Mouse (Mus musculus) neural tube, embryonic 14.5 days (tissue): ENCODE data around the gene Dock3. TPM values are rescaled to one million over a fixed set of nuclear protein-coding genes. Genes with fewer than 3 reads are reported as not detected.
"Not testable (repeated sequence)": the region's sequence is repeated elsewhere in the genome, so short reads cannot be mapped to it uniquely, and the experiment has no call there.

Source experiments
- ATAC-seq: fragments of 200-750 bp; cut with Nextera tagmentation; 2 replicates; pipeline ENCODE4 v1.8.0; 2017; ENCODE audit warnings: low read depth, mild to moderate bottlenecking, moderate TSS enrichment, moderate library complexity
- H3K27ac ChIP-seq: fragments of 300-500 bp; sonication (generic); 2 replicates; pipeline ENCODE4 v1.5.1; 2014; ENCODE audit warnings: low read depth, mild to moderate bottlenecking, control low read depth, low read length, moderate library complexity, mixed read lengths
- H3K27me3 ChIP-seq: fragments of 300-500 bp; sonication (generic); 2 replicates; pipeline ENCODE4 v1.6.1; 2014; ENCODE audit warnings: low read length; ENCODE audit not compliant: control insufficient read depth, insufficient read depth
- H3K36me3 ChIP-seq: fragments of 300-500 bp; sonication (generic); 2 replicates; pipeline ENCODE4 v1.6.1; 2014; ENCODE audit warnings: low read length, mixed read lengths; ENCODE audit not compliant: control insufficient read depth, insufficient read depth
- H3K4me1 ChIP-seq: fragments of 300-500 bp; sonication (generic); 2 replicates; pipeline ENCODE4 v1.6.1; 2014; ENCODE audit warnings: low read length; ENCODE audit not compliant: control insufficient read depth, insufficient read depth
- H3K4me2 ChIP-seq: fragments of 300-500 bp; sonication (generic); 2 replicates; pipeline ENCODE4 v1.6.1; 2014; ENCODE audit warnings: mild to moderate bottlenecking, low read depth, low read length, control low read depth
- H3K4me3 ChIP-seq: fragments of 300-500 bp; sonication (generic); 2 replicates; pipeline ENCODE4 v1.5.1; 2014; ENCODE audit warnings: low read depth, low read length, control low read depth, mixed read lengths
- H3K9ac ChIP-seq: fragments of 300-500 bp; sonication (generic); replicated peaks from 2 replicates; pipeline ENCODE4 v1.6.1; 2014; ENCODE audit warnings: low read depth, mild to moderate bottlenecking, control low read depth, low read length, mixed read lengths
- H3K9me3 ChIP-seq: fragments of 300-500 bp; sonication (generic); 2 replicates; pipeline ENCODE4 v1.6.1; 2016; ENCODE audit warnings: low read length; ENCODE audit not compliant: control insufficient read depth
- WGBS: fragments of 180-500 bp; shearing (Covaris S2); extraction: QIAGEN DNeasy Blood & Tissue Kit; methylation state at CpG from one replicate; pipeline ENCODE4 v1.1.7; 2014; 5-methylcytosine and 5-hydroxymethylcytosine counted together
- polyA plus RNA-seq: library from polyadenylated mRNA; unstranded; fragments of >200 nt; fragmentation: Nextera tagmentation; extraction: Ambion mirVana; gene quantifications from 2 replicates; pipeline ENCODE4 v1.2.1, GENCODE M21; 2014

The Dock3 gene
- polyA plus RNA-seq, 1 experiment from 2014 or later: 35.4 TPM

DNA sequence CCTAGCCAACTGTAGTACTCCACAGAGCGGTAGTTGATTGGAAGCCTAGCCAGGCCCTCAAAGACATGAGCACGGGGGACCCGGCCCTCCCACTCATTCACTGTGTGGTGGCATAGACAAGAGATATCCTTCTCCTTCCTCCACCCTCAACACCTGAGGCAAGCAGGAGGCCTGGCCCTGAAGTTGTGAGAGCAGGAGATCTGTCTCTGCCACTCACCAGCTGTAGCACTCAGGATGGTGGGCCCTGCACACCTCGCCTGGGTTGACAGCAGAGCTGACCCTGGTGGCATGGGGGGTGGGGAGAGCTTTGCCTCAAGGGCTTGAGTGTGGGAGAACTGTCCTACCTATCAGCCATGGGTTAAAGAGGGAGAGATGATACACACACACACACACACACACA, 65.9 kb downstream of the Dock3 start:
- 92% methylated on average over 4 of the region's 4 CpGs for WGBS
- Histone ChIP-seq H3K9ac (no peak overlapping the region), H3K27me3 (no peaks in the 10 kb centered on the region), H3K4me1 (no peaks in the 10 kb centered on the region), H3K4me3 (no peak overlapping the region), H3K4me2 (no peak overlapping the region), H3K36me3 (no peaks in the 10 kb centered on the region), H3K27ac (no peak overlapping the region), H3K9me3 (no peaks in the 10 kb centered on the region)
- ATAC-seq: no peak

GRCm38 (mm10) chr9:107164825-107165224, 66.9 kb downstream of the Dock3 start:
- H3K4me2 ChIP-seq: no peak overlapping the region
- no peak for ATAC-seq
- 15% methylated on average over 3 of the region's 3 CpGs for WGBS
- no peak overlapping the region for H3K27ac ChIP-seq
- H3K9me3 ChIP-seq: no peaks in the 10 kb centered on the region
- no peaks in the 10 kb centered on the region for H3K27me3 ChIP-seq
- H3K36me3 ChIP-seq: no peaks in the 10 kb centered on the region
- H3K9ac ChIP-seq: no peak overlapping the region
- H3K4me1 ChIP-seq: no peaks in the 10 kb centered on the region
- no peak overlapping the region for H3K4me3 ChIP-seq

DNA sequence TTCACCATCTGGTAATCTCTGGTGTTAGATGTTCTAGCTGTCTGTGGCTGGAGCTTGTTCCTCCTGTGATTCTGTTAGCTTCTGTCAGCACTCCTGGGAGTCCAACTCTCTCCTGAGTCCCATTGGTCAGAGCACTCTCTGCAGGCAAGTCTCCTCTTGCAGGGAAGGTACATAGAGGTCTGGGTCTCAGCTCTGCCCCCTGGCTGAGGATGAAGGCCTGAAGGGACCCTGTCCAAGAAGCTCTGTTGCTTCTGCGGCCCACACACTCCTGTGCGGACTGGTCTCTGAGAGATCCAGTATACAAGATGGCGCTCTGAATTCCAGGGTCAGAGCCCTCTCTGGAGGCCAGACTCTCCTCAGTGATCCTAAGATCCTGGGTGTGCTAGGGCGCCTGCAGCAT, 75.3 kb downstream of the Dock3 start:
- not testable (repeated sequence) for H3K9ac ChIP-seq, H3K4me2 ChIP-seq, H3K27me3 ChIP-seq, H3K9me3 ChIP-seq, H3K36me3 ChIP-seq, ATAC-seq, H3K4me1 ChIP-seq, H3K4me3 ChIP-seq, H3K27ac ChIP-seq
- 85% methylated on average over 4 of the region's 4 CpGs for WGBS

- no peak for ATAC-seq
- Histone ChIP-seq H3K27me3 (no peaks in the 10 kb centered on the region), H3K9ac (no peak overlapping the region), H3K9me3 (no peaks in the 10 kb centered on the region), H3K27ac (no peak overlapping the region), H3K4me2 (no peak overlapping the region), H3K36me3 (no peaks in the 10 kb centered on the region), H3K4me1 (no peaks in the 10 kb centered on the region), H3K4me3 (no peak overlapping the region)
- WGBS: 74% methylated on average over 3 of the region's 3 CpGs
Measured at GRCm38 (mm10) chr9:107112791-107113190, 118.9 kb downstream of the Dock3 start.

DNA sequence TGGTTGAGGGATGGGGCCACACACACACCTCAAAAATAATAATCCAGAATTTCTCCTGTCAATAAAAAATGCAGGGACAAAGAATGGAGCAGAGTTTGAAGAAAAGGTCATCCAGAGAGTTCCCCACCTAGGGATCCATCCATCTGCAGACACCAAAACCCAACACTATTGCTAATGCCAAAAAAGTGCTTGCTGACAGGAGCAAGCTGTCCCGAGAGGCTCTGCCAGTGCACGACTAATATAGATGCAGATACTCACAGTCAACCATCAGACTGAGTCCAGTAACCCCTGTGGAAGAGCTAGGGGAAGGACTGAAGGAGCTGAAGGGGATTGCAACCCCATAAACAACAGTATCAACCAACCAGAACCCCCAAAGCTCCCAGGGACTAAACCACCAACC, 119.7 kb downstream of the Dock3 start:
- WGBS: 82% methylated on average over 2 of the region's 2 CpGs
- H3K9me3 ChIP-seq: no peaks in the 10 kb centered on the region
- ATAC-seq: no peak
- no peaks in the 10 kb centered on the region for H3K27me3 ChIP-seq
- no peaks in the 10 kb centered on the region for H3K36me3 ChIP-seq
- H3K27ac ChIP-seq: no peak overlapping the region
- H3K4me2 ChIP-seq: no peak overlapping the region
- H3K9ac ChIP-seq: no peak overlapping the region
- no peak overlapping the region for H3K4me3 ChIP-seq
- H3K4me1 ChIP-seq: no peaks in the 10 kb centered on the region

DNA sequence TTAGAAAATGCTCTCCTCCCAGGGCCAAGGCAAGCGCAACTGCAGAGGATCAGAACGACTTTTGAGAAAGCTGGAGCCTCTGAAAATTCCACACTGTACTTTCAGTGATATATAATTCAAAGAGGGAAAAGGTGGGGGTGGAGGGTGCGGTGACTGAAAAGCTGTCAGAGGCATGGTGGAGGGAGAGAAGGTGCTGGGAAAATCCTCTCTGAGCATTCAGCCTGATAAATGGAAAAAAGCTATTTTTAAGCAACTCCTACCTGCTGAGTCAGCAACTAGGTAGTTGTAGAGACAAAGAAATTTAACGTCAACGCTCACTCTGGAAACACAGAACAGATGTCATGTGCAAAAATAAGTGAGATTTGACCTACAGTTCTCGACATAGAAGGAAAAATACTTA, 132.2 kb downstream of the Dock3 start:
- Histone ChIP-seq H3K4me2 (no peak overlapping the region), H3K4me1 (no peaks in the 10 kb centered on the region), H3K27me3 (no peaks in the 10 kb centered on the region), H3K9ac (no peak overlapping the region), H3K36me3 (no peaks in the 10 kb centered on the region), H3K4me3 (no peak overlapping the region), H3K9me3 (no peaks in the 10 kb centered on the region), H3K27ac (no peak overlapping the region)
- ATAC-seq: no peak
- WGBS: 86% methylated on average over 6 of the region's 6 CpGs

DNA sequence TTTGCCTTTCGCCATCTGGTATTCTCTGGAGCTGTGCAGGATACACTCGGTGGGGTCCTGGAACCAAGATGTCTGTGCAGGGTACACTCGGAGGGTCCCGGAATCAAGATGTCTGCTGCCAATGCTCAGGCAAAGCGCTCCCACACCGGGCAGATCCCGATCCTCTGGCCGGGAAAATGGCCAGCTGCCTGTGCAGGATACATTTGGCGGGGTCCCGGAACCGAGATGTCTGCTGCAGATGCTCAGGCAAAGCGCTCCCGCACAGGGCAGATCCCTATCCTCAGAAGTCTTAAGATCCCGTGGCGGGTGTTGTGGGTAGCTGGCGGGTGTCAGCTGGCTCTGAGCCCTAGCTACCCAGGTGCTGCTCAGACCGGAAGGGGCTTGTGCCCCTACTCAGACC, 142.3 kb downstream of the Dock3 start:
- not testable (repeated sequence) for H3K4me3 ChIP-seq, H3K4me1 ChIP-seq, H3K4me2 ChIP-seq, H3K9me3 ChIP-seq, H3K27me3 ChIP-seq, ATAC-seq, H3K27ac ChIP-seq, H3K36me3 ChIP-seq, H3K9ac ChIP-seq
- WGBS: 76% methylated on average over 17 of the region's 17 CpGs

DNA sequence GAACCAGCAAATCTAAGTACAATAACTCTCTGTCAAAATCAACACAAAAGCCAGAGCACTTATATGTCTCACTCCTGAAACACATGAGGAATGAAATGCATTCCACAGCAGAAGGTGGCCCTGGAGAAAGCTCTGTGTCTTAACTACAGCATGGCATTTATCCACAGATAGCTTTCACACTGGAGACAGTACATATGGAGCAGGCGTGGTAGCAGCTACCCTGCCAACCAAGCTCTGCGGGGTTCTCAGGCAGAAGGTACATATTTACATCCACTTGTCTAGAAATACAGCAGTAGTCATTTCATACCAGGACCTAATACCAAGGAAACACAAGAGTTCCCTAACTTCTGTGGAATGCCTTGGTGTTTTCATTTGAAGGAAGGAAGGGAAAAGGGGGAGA, 144.2 kb downstream of the Dock3 start:
- ATAC-seq: no peak
- 72% methylated on average over 2 of the region's 2 CpGs for WGBS

DNA sequence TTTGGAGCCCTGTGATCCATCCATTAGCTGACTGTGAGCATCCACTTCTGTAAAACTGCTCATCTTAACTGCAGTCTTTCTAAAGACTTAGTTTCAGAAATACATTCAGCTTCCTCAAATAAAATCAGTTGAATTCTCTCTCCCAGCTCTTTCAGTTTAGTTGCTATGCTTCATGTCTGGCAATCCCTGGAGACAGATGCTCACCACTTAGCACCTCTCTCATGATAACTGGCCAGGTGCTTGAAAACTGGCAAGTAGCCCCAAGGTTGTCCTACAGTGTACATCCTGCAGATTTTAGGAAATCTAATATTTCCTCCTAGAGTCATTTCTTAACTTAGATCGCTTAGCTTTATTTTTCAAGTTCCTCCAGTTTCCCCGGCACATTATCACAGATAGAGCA, 193.8 kb downstream of the Dock3 start:
- 92% methylated on average over 2 of the region's 2 CpGs for WGBS
- Histone ChIP-seq H3K4me1 (no peaks in the 10 kb centered on the region), H3K27me3 (no peaks in the 10 kb centered on the region), H3K9ac (no peak overlapping the region), H3K4me3 (no peak overlapping the region), H3K27ac (no peak overlapping the region), H3K4me2 (no peak overlapping the region), H3K36me3 (no peaks in the 10 kb centered on the region), H3K9me3 (no peaks in the 10 kb centered on the region)
- ATAC-seq: no peak

More for the DNA sequence above, 144.2 kb downstream of the Dock3 start:
- Histone ChIP-seq H3K4me3 (no peak overlapping the region), H3K9me3 (no peaks in the 10 kb centered on the region), H3K4me1 (no peaks in the 10 kb centered on the region), H3K36me3 (no peaks in the 10 kb centered on the region), H3K4me2 (no peak overlapping the region), H3K9ac (no peak overlapping the region), H3K27me3 (no peaks in the 10 kb centered on the region), H3K27ac (no peak overlapping the region)

DNA sequence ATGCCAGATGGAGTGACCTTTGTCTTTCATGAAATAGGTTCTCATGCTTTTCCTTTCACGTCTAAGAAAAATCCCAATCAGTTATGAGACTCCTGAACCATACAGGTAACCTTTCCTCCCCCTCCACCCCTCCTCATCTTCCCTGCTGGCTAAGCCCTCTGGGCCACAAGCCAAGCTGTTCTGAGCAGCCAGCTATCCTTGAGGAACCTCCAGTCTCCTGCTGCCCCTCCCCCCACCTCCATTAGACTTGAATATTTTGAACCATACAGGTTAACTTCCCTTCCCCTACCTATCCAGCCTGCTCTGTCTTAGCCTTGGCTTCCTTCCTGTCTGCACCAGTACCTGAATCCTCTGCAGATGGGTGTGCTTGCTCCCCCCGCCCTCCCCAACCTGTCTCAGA, 204.1 kb downstream of the Dock3 start:
- no peaks in the 10 kb centered on the region for H3K36me3 ChIP-seq
- no peak overlapping the region for H3K4me2 ChIP-seq
- no peaks in the 10 kb centered on the region for H3K9me3 ChIP-seq
- no peak overlapping the region for H3K27ac ChIP-seq
- WGBS: 82% methylated on average over 2 of the region's 2 CpGs
- H3K27me3 ChIP-seq: no peaks in the 10 kb centered on the region
- no peak for ATAC-seq
- no peaks in the 10 kb centered on the region for H3K4me1 ChIP-seq
- no peak overlapping the region for H3K9ac ChIP-seq
- no peak overlapping the region for H3K4me3 ChIP-seq
